Mouse (Mus musculus): ENCODE measurements at regions not wholly inside any gene's neighbourhood (a gene's known extent, or its start where the extent isn't known, plus 50 kb on each side); places are given as distances from the start of the nearest gene placed in this dataset.

DNA sequence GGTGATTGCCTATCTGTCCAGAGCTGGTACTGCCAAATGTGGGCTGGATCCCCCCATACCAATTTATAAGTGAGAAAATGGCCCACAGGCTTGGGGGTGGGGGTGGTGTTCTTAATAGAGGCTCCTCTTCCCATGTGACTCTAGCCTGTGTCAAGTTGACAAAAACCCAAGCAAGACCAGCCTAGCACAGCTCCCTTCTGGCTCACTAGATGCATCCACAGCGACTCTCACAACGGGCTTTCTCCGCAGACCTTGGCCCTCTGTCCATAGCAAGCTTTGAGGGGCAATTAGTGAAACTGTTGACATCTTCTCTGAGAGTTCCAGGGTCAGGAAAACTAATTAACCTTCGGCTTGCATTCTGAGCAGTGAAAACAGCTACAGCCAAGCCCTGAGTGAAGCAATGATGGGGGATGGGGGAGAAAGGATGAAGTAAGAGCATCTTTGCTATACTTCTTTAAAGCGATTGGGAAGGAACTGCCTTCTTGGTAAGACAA, 281.3 kb downstream of the Cdh26 start:
- DNase-seq (ENCODE audit: low spot score in 2 of 2) = no peak

DNA sequence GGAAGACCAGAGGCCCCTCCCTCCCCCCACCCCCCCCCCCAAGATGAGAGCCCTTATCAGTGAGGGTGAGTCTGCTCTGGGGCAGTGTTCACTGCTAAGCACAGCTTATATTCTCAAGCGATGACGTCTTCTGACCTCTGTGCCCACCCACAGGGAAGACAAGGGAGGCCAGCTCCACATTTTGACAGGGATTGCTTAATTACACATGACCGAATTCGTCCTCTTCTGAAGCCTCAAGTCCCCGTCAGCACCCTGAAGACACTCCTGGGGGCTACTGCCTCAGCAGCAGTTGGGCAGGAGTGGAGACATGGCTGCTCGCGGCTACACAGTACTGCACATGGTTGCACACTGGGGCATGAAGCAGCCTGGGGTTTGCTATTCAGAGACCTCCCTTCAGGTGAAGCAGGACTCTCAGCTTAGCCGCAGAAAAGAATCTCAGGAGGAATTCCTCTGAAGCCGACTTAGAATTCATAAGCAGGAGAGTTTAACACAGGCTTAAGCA, 282.1 kb downstream of the Cdh26 start:
- no peak for DNase-seq (ENCODE audit: low spot score in 2 of 2)

GRCm38 (mm10) chr2:178715500-178716245, 285.3 kb downstream of the Cdh26 start:
- no peak for DNase-seq (ENCODE audit: low spot score in 2 of 2)

GRCm38 (mm10) chr2:178718048-178718447, 287.7 kb downstream of the Cdh26 start:
- no peak for DNase-seq (ENCODE audit: low spot score in 2 of 2)

DNA sequence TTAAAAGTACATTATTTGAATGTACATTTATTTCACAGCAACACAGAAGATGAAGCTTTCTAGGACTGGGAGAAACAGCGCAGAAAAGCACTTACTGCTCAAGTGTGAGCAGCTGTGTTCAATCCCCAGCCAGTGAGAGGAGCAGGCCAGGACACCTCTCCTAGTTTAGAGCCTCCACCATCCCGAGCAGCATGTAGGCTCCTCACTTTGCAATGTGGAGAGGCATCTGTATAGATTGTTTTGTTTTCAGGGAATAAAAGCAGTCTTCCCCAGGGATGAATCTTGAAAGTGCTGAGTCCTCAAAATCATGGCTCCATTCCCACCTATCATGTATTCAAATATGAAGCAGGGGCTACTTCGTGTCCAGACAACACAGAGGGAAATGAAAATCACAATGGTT, 293.1 kb downstream of the Cdh26 start:
- DNase-seq (ENCODE audit: low spot score in 2 of 2) = no peak

DNA sequence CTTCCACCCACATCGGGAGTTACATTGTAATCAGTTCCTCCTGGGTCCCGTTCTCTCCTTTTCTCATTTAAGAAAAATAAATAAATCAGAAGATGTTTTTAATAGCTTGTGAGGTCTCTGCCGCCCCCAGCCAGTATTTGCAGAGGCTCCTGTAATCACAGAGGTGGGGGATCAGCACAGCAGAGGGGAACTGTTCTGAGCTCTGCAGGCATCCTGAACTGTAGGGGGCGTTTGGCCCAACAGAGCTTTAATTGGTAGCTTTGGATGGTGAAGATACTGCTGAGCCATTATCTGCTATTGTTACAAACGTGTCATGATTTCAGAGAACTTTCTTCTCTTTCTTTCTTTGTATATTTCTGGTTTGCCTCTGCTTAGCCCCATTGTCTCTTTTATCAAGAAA, 293.9 kb downstream of the Cdh26 start:
- DNase-seq (ENCODE audit: low spot score in 2 of 2) = no peak

- DNase-seq (ENCODE audit: low spot score in 2 of 2) = no peak
Measured at GRCm38 (mm10) chr2:178727930-178728793, 297.8 kb downstream of the Cdh26 start.

GRCm38 (mm10) chr2:178728794-178729120, 298.4 kb downstream of the Cdh26 start:
- no peak for DNase-seq (ENCODE audit: low spot score in 2 of 2)

DNA sequence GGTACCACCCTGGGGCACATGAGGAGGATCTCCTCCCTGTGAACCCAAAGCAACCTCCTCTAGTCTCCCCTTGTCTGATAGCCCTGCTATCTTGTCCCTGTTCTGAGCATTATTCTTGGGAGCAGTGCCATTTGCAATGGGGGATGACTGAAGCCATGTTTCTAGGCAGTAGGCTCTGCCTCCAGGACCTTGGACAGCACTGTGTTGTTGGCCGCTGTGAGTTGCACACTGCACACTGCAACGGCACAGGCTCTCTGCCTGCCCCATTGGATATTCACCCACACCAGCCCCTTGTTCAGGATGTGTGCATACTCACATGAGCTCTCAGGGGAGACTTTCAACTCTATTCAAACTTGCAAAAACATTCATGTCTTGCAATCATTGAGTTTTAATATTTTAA, 304.8 kb downstream of the Cdh26 start:
- DNase-seq (ENCODE audit: low spot score in 2 of 2) = no peak

- DNase-seq (ENCODE audit: low spot score in 2 of 2) = no peak
Measured at GRCm38 (mm10) chr2:178744617-178745016, 314.3 kb downstream of the Cdh26 start.

GRCm38 (mm10) chr2:178745296-178746015, 315.1 kb downstream of the Cdh26 start:
- no peak for DNase-seq (ENCODE audit: low spot score in 2 of 2)

DNA sequence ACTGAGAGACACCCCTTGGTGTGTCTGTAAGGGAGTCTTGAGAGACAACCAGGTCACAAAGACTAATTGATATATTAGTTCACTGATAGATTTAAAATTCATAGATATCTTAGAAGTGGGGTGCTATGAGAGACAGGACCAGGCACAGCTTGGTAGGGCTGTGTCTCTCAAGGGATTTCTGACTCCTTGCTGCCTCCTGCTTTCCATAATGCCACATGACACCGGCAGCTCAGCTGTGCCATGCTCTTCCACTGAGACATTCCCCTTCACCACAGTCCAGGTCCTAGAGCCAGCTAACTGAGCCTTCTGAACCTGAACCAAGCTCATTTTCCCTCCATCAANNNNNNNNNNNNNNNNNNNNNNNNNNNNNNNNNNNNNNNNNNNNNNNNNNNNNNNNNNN, 320.9 kb downstream of the Cdh26 start:
- no peak for DNase-seq (ENCODE audit: low spot score in 2 of 2)

DNA sequence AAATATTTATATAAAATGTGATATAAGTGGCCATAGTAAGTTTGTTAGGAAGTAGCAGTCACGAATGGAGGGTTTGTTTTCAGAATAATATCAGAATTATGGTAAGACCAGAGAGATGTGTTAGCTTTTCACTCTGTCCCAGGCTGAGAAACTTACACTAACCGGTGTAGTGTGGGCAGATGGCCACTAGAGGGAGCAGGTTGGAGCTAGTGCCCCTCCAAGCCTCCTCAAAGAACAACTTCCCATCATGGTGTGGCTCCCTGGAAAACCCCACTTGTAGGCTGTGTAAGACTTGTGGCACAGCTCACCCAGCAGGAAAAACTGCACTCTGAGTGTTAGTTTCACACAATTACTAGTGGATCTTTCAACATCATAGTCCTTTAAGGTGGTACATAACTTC, 328.0 kb downstream of the Cdh26 start:
- peak; percentile 28 to 36 for DNase-seq (ENCODE audit: low spot score in 2 of 2)

GRCm38 (mm10) chr2:178768526-178768925, 338.2 kb downstream of the Cdh26 start:
- DNase-seq (ENCODE audit: low spot score in 2 of 2) = no peak

DNA sequence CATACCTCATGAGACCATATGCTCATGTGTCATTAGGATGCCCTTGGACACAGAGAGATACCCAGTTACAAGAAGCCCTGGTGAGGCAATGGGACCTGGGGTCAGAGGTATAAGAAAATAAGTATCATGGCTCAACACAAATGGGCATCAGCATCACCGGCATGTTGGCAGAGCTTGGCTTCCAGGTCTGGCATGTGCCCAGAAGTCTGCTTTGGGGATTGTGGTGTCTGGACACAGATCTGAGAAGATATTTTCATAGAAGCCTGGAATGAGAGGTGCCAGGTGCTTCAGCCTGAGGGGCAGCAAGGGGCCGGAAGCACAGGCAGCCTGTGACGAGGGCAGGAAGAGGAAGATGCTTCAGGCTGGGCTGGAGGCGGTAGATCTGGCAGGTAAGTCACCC, 338.7 kb downstream of the Cdh26 start:
- DNase-seq (ENCODE audit: low spot score in 2 of 2) = no peak

- no peak for DNase-seq (ENCODE audit: low spot score in 2 of 2)
Measured at GRCm38 (mm10) chr2:178771435-178771834, 341.1 kb downstream of the Cdh26 start.

GRCm38 (mm10) chr2:178771881-178772280, 341.6 kb downstream of the Cdh26 start:
- no peak for DNase-seq (ENCODE audit: low spot score in 2 of 2)

DNA sequence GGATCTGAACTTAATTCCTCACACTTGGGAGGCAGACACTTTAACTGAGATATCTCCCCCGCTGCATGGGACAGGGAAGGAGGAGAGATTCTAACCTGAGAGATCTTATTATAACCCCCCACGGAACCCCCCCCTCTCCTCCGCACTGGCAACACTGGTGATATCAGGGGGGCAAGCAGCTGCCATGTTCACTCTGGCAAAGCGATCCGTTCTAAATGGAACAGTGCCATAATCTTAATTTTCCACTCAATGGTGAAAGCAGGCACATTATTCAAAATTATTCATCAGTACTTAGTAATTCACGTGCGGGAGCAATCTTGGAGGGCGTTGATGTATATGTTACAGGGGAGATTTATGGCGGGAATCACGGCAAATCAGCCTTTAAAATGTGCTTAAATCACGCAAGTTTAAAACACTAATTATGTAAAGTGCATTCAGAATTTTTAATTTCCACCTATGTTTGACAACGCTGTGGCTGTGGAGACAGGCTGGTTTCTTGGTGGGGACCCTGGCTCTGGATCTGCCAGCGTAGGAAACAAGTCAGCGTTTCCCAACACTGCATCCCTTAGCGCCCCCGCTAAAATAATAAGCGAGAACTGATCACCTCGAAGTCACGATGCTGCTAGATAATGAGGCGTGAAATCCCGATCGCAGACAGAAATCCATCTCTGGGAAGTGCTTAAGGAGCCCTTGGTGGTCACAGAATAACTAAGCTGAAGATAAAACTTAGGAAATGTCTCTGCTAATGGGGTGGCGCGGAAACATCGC, 354.7 kb downstream of the Cdh26 start:
- no peak for DNase-seq (ENCODE audit: low spot score in 2 of 2)

GRCm38 (mm10) chr2:178785843-178786242, 355.5 kb downstream of the Cdh26 start:
- no peak for DNase-seq (ENCODE audit: low spot score in 2 of 2)

DNA sequence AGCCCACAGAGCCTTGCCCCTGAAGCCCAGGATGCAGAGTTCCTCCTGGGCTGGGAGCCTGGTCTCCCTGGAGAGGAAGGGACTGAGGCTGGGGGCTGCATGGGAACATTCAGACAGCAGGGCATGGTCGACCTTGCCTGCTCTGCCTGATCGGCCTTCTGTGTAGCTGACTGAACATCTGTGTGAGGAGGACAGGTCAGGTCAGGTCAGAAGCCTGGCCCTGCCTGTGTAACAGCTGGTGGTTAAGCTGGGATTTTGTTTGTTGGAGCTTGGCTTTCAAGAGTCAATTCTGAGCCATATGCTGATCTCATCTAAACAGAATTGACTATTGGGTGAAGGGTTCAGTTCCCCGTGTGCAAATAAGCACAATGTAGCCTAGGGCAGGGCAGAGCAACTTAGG, 365.5 kb downstream of the Cdh26 start:
- no peak for DNase-seq (ENCODE audit: low spot score in 2 of 2)

DNA sequence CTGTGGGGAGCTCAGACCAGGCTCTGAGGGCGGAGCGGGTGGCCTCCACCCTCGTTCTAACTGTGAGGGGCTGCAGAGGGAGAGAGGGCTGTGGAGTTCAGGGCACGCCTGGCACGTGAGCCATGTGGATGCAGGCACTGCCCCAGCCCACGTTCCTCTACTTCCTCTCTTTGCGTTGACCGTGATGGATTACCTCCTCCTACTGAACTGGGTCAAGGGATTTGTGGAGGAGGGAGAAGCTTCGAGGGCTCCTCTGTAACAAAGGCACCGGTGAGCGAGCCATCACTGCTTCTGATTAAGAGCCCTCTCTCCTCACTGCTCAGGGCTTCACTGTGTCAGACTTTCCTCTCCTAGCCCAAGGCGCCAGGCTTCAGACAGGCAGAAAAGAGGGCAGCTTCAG, 371.1 kb downstream of the Cdh26 start:
- no peak for DNase-seq (ENCODE audit: low spot score in 2 of 2)
